Mouse (Mus musculus) neural tube, embryonic 15.5 days (tissue): ENCODE data around the gene Cysrt1. TPM values are rescaled to one million over a fixed set of nuclear protein-coding genes. Genes with fewer than 3 reads are reported as not detected.

Experiments used
- ATAC-seq: fragments of 200-750 bp; cut with Nextera tagmentation; 2 replicates; pipeline ENCODE4 v1.8.0; 2017; ENCODE audit warnings: mild to moderate bottlenecking, moderate TSS enrichment, moderate library complexity; ENCODE audit not compliant: low FRiP score
- H3K27ac ChIP-seq: fragments of 300-500 bp; sonication (generic); replicated peaks from 2 replicates; pipeline ENCODE4 v1.5.1; 2015; ENCODE audit warnings: mild to moderate bottlenecking, inconsistent platforms
- H3K27me3 ChIP-seq: fragments of 300-500 bp; sonication (generic); replicated peaks from 2 replicates; pipeline ENCODE4 v1.6.1; 2015; ENCODE audit warnings: inconsistent platforms
- H3K36me3 ChIP-seq: fragments of 300-500 bp; sonication (generic); 2 replicates; pipeline ENCODE4 v1.6.1; 2015; ENCODE audit warnings: inconsistent platforms
- H3K4me1 ChIP-seq: fragments of 300-500 bp; sonication (generic); 2 replicates; pipeline ENCODE4 v1.6.1; 2015; ENCODE audit warnings: inconsistent platforms
- H3K4me2 ChIP-seq: fragments of 300-500 bp; sonication (generic); 2 replicates; pipeline ENCODE4 v1.6.1; 2015; ENCODE audit warnings: inconsistent platforms, mild to moderate bottlenecking, moderate library complexity
- H3K4me3 ChIP-seq: fragments of 300-500 bp; sonication (generic); replicated peaks from 2 replicates; pipeline ENCODE4 v1.5.1; 2015; ENCODE audit warnings: mild to moderate bottlenecking, inconsistent platforms
- H3K9ac ChIP-seq: fragments of 300-500 bp; sonication (generic); replicated peaks from 2 replicates; pipeline ENCODE4 v1.6.1; 2015; ENCODE audit warnings: mild to moderate bottlenecking, inconsistent platforms
- H3K9me3 ChIP-seq: fragments of 300-500 bp; sonication (generic); replicated peaks from 2 replicates; pipeline ENCODE4 v1.6.1; 2016; ENCODE audit warnings: inconsistent platforms
- WGBS: fragments of 180-500 bp; shearing (Covaris S2); methylation state at CpG from one replicate; pipeline ENCODE4 v1.1.7; 2015; ENCODE audit warnings: mixed read lengths; 5-methylcytosine and 5-hydroxymethylcytosine counted together
- polyA plus RNA-seq: library from polyadenylated mRNA; unstranded; fragments of >200 nt; fragmentation: Nextera tagmentation; extraction: Ambion mirVana; gene quantifications from 2 replicates; pipeline ENCODE4 v1.2.1, GENCODE M21; 2015

Cysrt1 gene
- polyA plus RNA-seq, 1 experiment from 2014 or later = 0.47 TPM

GRCm38 (mm10) chr2:25244144-25244543, 1.9 kb upstream of the Cysrt1 start:
- ATAC-seq = no peak
- H3K9ac ChIP-seq = no peak overlapping the region
- 92% methylated on average over 4 of the region's 4 CpGs for WGBS
- no peak overlapping the region for H3K4me3 ChIP-seq
- no peak overlapping the region for H3K27ac ChIP-seq
- no peaks in the 10 kb centered on the region for H3K27me3 ChIP-seq
- H3K4me1 ChIP-seq = peaks cover 42% of the 10 kb centered on the region
- H3K9me3 ChIP-seq = no peaks in the 10 kb centered on the region
- H3K36me3 ChIP-seq = peaks cover 35% of the 10 kb centered on the region
- peak overlapping the region; percentile 67; the same call in 1 of the 2 replicates for H3K4me2 ChIP-seq

DNA sequence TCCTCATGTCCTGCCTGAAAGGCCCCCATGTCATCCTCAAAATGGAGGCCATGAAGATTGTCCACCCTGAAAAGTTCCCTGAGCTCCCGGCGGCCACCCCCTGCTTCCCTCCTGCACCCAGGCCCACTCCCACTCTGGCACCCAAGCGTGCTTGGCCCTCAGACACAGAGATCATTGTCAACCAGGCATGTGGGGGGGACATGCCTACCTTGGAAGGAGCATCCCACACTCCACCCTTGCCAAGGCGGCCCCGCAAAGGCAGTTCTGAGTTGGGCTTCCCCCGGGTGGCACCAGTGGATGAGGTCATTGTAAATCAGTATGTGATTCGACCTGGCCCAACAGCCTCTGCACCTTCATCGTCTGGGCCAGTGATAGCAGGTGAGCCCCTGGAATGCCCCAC, 1.1 kb upstream of the Cysrt1 start:
- ATAC-seq = no peak
- Histone ChIP-seq H3K27ac (no peak overlapping the region), H3K9me3 (no peaks in the 10 kb centered on the region), H3K36me3 (peaks cover 28% of the 10 kb centered on the region), H3K4me3 (peak overlapping the region; percentile 72), H3K4me2 (peak overlapping the region; percentile 67), H3K4me1 (peaks cover 42% of the 10 kb centered on the region), H3K9ac (peak overlapping the region; percentile 86), H3K27me3 (no peaks in the 10 kb centered on the region)
- WGBS = 81% methylated on average over 8 of the region's 8 CpGs

DNA sequence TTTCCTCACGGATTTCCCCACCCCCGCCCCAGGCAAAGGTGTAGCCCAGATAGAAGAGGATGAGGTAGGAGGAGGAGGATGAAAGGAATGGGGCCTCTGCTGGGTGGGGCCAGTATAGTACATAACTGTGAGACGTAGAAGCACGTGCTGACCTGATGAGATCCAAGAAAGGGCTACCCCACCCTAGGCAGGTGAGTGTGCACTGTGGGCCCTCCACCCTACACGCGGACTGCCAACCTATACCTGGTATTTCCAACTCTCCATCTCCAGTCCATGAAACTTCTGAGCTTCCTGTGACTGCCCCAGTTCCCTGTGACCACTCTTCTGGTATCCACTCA, 845 bp downstream of the Cysrt1 start:
- Histone ChIP-seq H3K9ac (peak overlapping the region; percentile 86), H3K27me3 (peaks cover 3% of the 10 kb centered on the region; the same call in 1 of the 2 replicates), H3K27ac (peak overlapping the region; percentile 84)

GRCm38 (mm10) chr2:25240723-25241437, 1.4 kb downstream of the Cysrt1 start:
- Histone ChIP-seq H3K4me2 (peak overlapping the region; percentile 67), H3K27ac (peak overlapping the region; percentile 84), H3K36me3 (peaks cover 18% of the 10 kb centered on the region), H3K4me1 (peaks cover 42% of the 10 kb centered on the region), H3K9ac (peak overlapping the region; percentile 36), H3K4me3 (peak overlapping the region; percentile 72), H3K27me3 (peaks cover 3% of the 10 kb centered on the region; the same call in 1 of the 2 replicates), H3K9me3 (no peaks in the 10 kb centered on the region)
- 2% methylated on average over 29 of the region's 29 CpGs for WGBS
- ATAC-seq = peak; percentile 84

More for the DNA sequence above, 845 bp downstream of the Cysrt1 start:
- Histone ChIP-seq H3K4me1 (peaks cover 42% of the 10 kb centered on the region), H3K4me3 (peak overlapping the region; percentile 72), H3K36me3 (peaks cover 23% of the 10 kb centered on the region), H3K9me3 (no peaks in the 10 kb centered on the region), H3K4me2 (peak overlapping the region; percentile 67)
- 21% methylated on average over 6 of the region's 6 CpGs for WGBS
- ATAC-seq = peak; percentile 30

DNA sequence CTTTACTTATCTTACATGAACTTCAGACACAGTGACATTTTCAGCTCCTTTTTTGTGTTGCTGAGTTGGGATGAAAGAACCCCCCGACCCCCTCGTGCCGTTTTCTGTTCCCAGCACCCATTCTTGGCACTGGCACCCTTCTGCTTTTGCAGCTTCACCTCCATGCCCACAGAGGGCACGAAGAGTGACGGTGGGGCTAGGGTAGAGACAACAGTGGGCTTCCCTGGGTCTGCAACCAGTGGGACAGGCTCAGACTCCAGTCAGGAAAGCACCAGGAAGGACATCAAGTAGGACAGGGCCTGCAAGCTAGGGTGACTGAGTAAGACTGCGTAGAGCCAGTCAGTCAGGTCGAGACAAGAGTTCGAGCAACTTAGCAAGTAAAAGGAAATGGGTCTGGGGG, 1.9 kb downstream of the Cysrt1 start:
- Histone ChIP-seq H3K27ac (peak overlapping the region; percentile 84), H3K4me2 (peak overlapping the region; percentile 67), H3K36me3 (peaks cover 13% of the 10 kb centered on the region), H3K4me1 (peaks cover 42% of the 10 kb centered on the region), H3K9ac (peak overlapping the region; percentile 36; the same call in 1 of the 2 replicates), H3K9me3 (no peaks in the 10 kb centered on the region), H3K4me3 (peak overlapping the region; percentile 72), H3K27me3 (peaks cover 5% of the 10 kb centered on the region; the same call in 1 of the 2 replicates)
- 0 out of 2 replicates have a peak, but pooled peaks have one; percentile 11 for ATAC-seq
- WGBS = 46% methylated on average over 8 of the region's 8 CpGs

GRCm38 (mm10) chr2:25239766-25240165, 2.5 kb downstream of the Cysrt1 start:
- 90% methylated on average over 3 of the region's 3 CpGs for WGBS
- Histone ChIP-seq H3K27me3 (peaks cover 7% of the 10 kb centered on the region; the same call in 1 of the 2 replicates), H3K27ac (no peak overlapping the region), H3K9ac (no peak overlapping the region), H3K4me1 (peaks cover 42% of the 10 kb centered on the region), H3K4me3 (no peak overlapping the region), H3K4me2 (no peak overlapping the region), H3K36me3 (peaks cover 7% of the 10 kb centered on the region; the same call in 1 of the 2 replicates), H3K9me3 (no peaks in the 10 kb centered on the region)
- ATAC-seq = no peak

DNA sequence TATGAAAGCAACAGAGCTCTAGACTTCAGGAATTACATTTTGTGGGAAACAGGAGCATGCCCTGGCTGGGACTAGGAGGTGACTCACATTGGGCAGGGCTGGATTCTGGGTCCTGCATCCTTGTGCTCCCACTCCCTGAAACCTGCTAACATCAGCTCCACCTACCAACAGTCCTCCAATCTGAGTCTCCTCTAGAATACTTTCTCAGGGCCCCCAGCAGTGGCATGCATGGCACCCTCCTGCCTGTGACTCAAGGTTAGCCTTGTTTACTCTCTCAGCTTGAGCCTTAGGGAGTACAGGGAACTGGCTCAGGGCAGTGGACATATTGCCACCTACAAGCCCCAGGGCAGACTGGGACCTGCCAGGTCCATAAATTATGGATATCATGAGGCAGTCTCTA, 4.1 kb downstream of the Cysrt1 start:
- H3K4me1 ChIP-seq = peaks cover 28% of the 10 kb centered on the region
- no peak overlapping the region for H3K9ac ChIP-seq
- H3K27me3 ChIP-seq = peaks cover 7% of the 10 kb centered on the region; the same call in 1 of the 2 replicates
- no peak overlapping the region for H3K4me3 ChIP-seq
- ATAC-seq = no peak
- no peak overlapping the region for H3K27ac ChIP-seq
- no peaks in the 10 kb centered on the region for H3K9me3 ChIP-seq
- H3K36me3 ChIP-seq = no peaks in the 10 kb centered on the region
- H3K4me2 ChIP-seq = no peak overlapping the region

DNA sequence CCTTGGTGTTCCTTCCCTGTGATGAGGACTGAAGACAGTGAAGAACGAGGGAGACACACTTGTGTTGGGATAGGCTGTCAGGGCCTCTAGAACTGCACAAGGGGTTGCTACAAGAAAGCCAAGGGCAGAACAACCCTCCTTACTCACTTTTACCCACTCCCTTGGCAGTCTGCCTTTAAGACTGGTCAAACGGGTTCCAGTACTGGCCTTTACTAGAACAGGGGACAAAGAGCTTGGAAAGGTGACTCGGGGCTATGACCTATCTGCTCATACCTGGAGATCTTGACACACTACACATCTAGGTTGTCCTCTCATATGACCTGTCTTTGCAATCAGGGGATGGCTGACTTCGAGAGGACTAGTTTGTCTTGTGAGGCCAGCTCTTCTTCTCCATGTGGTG, 4.7 kb downstream of the Cysrt1 start:
- H3K4me3 ChIP-seq = no peak overlapping the region
- no peaks in the 10 kb centered on the region for H3K36me3 ChIP-seq
- H3K9me3 ChIP-seq = no peaks in the 10 kb centered on the region
- H3K27me3 ChIP-seq = peaks cover 7% of the 10 kb centered on the region; the same call in 1 of the 2 replicates
- H3K4me1 ChIP-seq = peaks cover 22% of the 10 kb centered on the region
- H3K27ac ChIP-seq = no peak overlapping the region
- WGBS = 66% methylated on average over 4 of the region's 4 CpGs
- ATAC-seq = no peak
- no peak overlapping the region for H3K9ac ChIP-seq
- no peak overlapping the region for H3K4me2 ChIP-seq

DNA sequence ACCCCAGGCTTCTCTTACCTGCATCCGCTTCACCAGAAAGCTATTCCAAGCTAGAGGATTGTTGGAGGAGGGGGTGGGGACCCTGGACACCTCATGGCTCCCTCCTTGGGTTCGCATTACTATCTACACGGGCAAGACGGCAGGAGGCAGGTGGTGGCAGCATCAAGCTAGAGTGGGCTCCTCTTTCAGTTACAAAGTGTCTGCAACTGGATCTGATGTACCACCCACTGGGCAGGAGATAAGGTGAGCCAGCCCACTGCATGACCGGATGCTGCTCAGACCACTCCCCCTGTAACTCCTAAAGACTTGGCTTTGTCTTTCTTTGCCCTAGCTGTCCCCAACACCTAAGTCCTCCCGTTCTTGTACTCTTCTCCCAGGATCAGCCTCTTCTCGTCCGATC, 5.6 kb downstream of the Cysrt1 start, which contains the start of gene Rnf224:
Gene Rnf224 (minus strand): TSS at position 174 of the 400 bp plus-strand sequence.
- 48% methylated on average over 8 of the region's 8 CpGs for WGBS
- peaks cover 7% of the 10 kb centered on the region; the same call in 1 of the 2 replicates for H3K27me3 ChIP-seq
- H3K4me2 ChIP-seq = no peak within 1 kb of the TSS
- H3K4me3 ChIP-seq = no peak within 1 kb of the TSS
- H3K9ac ChIP-seq = no peak within 1 kb of the TSS
- H3K27ac ChIP-seq = no peak within 1 kb of the TSS
- no peak for ATAC-seq
- no peaks in the 10 kb centered on the region for H3K9me3 ChIP-seq
- peaks cover 14% of the 10 kb centered on the region for H3K4me1 ChIP-seq
- H3K36me3 ChIP-seq = no peaks in the 10 kb centered on the region

DNA sequence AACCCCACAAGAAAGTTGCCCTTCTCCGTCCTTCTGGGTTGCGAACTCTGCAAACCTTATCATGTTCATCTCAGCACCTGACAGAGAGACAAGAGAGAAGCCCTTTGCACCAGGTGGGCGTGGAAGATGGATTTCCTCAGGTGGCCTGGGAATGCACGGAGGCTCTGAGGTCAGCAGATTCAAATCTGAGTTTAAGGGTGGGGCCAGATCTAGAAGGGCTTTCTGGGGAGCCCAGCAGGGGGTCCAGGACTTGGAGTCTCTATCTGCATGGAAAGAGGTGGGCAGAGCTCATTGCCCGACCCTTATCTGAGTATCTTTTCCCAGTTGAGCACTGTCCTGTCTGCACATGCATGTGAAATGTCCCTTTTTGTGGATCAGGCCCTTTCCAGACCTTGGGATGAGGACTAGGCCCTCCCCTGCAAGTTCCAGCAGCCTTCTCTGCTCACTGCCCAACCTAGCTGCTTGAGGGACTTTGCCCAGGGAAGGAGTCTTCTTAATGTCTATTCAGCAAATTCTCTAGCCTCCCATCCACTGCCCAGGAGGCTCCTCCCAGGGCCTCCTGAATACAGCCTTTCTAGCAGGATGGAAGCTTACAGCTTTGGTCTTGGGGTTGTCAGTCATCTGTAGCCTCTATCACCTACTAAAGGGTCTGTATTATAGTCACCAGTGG, 7.6 kb downstream of the Cysrt1 start:
- H3K4me2 ChIP-seq = no peak overlapping the region
- no peak for ATAC-seq
- WGBS = 77% methylated on average over 5 of the region's 5 CpGs

GRCm38 (mm10) chr2:25234050-25234449, 8.2 kb downstream of the Cysrt1 start, which contains the start of gene Slc34a3:
Gene Slc34a3 (minus strand): TSS chr2:25234364.
- 85% methylated on average over 3 of the region's 3 CpGs for WGBS

More for the DNA sequence above, 7.6 kb downstream of the Cysrt1 start:
- Histone ChIP-seq H3K36me3 (no peaks in the 10 kb centered on the region), H3K9ac (no peak overlapping the region), H3K27ac (no peak overlapping the region), H3K4me1 (no peaks in the 10 kb centered on the region), H3K9me3 (no peaks in the 10 kb centered on the region), H3K4me3 (no peak overlapping the region), H3K27me3 (peaks cover 10% of the 10 kb centered on the region; the same call in 1 of the 2 replicates)

More at GRCm38 (mm10) chr2:25234050-25234449, 8.2 kb downstream of the Cysrt1 start, which contains the start of gene Slc34a3:
- Histone ChIP-seq H3K4me1 (peaks cover 3% of the 10 kb centered on the region), H3K9ac (no peak within 1 kb of the TSS), H3K36me3 (no peaks in the 10 kb centered on the region), H3K27ac (no peak within 1 kb of the TSS), H3K9me3 (no peaks in the 10 kb centered on the region), H3K27me3 (peaks cover 10% of the 10 kb centered on the region; the same call in 1 of the 2 replicates), H3K4me3 (no peak within 1 kb of the TSS), H3K4me2 (no peak within 1 kb of the TSS)
- no peak for ATAC-seq
